Mouse (Mus musculus): Measurements from ENCODE around the gene Evi5l. TPM values are rescaled to one million over a fixed set of nuclear protein-coding genes. Genes with fewer than 3 reads are reported as not detected.
A peak's percentile ranks its signal among the peaks of the same experiment; 100 is the strongest.

Evi5l gene
- polyA plus RNA-seq (2016; fragmentation: Nextera tagmentation; extraction: Ambion mirVana) = 35.6 and 37.3 TPM in 2 replicates

DNA sequence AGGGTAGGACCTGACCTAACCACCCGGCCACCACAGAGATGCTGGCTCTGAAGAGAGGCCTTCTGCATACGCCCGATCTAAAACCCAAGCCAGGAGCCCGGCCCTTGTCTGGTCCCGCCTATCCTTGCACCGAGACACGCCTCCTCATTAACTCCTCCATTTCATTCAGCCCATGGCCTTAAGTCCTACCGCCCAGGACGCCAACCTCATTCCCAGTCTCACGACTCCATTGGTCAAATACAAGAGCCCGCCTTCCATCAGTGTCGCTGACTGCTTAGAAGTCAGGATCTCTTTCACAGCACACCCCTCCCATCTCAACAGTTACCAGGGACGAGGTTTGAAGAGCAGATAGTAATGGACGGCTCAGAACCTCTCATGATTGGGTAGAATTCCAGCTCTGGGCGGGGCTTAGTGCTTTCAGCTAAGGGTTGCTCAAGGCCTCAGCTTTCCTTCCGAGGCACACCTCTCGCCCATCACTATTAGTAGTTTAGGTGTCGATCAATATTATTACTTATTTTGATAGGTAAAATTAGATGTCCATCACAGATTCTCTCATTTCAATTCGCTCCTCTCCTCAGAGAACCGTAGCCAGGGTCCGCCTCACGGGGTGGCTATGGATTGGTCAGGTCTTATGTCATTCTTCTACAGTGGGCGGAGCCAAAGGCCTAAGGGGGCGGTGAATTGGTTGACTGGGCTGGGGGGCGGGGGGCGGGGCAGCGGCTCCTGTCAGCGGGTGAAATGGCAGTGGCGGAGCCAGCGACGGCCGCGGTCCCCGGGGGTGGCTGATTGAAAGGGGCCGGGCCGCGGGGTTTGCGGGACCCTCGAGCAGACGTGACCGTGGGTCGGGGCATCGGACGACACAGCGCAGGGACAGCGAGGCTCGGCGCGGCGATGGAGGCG, at the start of gene Evi5l:
TSS of gene Evi5l (plus strand) at position 716 of the 900 bp plus-strand sequence.
- 0 out of 2 replicates have a peak within 1 kb of the TSS, but pooled peaks have one; percentile 36 for H3K27ac ChIP-seq
- H3K4me1 ChIP-seq = peaks cover 4% of the 10 kb centered on the region
- ATAC-seq (ENCODE audit: insufficient number of reproducible peaks, insufficient read depth, low FRiP score, low TSS enrichment) = peak; percentile 99
- H3K4me2 ChIP-seq (replicated peaks) = peak within 1 kb of the TSS; percentile 82
- under 1% methylated on average over 51 of the region's 51 CpGs for WGBS
- peak within 1 kb of the TSS; percentile 78 for H3K9ac ChIP-seq
- H3K9me3 ChIP-seq = no peaks in the 10 kb centered on the region
- peak within 1 kb of the TSS; percentile 85 for H3K4me3 ChIP-seq
- no peaks in the 10 kb centered on the region for H3K27me3 ChIP-seq
- H3K36me3 ChIP-seq = no peaks in the 10 kb centered on the region

DNA sequence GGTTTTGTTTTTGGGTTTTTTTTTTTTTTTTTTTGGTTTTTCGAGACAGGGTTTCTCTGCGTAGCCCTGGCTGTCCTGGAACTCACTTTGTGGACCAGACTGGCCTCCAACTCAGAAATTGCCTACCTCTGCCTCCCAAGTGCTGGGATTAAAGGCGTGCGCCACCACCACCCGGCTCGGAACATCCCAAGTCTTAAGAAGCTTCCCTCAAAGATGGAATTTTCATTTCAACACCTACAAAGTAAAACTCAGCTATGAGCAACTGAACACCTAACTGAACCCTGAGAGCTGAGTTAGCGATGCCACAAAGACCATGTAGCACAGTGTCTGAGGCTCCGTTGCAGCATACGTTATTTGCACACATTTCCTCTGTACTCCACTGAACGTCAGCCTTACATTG, 32.6 kb upstream of the Evi5l start, which contains the start of gene Cd209g:
TSS of gene Cd209g (plus strand) at position 301 of the 400 bp plus-strand sequence.
- WGBS = 86% methylated on average over 10 of the region's 10 CpGs
- Histone ChIP-seq H3K4me3 (no peak within 1 kb of the TSS), H3K27ac (no peak within 1 kb of the TSS)

DNA sequence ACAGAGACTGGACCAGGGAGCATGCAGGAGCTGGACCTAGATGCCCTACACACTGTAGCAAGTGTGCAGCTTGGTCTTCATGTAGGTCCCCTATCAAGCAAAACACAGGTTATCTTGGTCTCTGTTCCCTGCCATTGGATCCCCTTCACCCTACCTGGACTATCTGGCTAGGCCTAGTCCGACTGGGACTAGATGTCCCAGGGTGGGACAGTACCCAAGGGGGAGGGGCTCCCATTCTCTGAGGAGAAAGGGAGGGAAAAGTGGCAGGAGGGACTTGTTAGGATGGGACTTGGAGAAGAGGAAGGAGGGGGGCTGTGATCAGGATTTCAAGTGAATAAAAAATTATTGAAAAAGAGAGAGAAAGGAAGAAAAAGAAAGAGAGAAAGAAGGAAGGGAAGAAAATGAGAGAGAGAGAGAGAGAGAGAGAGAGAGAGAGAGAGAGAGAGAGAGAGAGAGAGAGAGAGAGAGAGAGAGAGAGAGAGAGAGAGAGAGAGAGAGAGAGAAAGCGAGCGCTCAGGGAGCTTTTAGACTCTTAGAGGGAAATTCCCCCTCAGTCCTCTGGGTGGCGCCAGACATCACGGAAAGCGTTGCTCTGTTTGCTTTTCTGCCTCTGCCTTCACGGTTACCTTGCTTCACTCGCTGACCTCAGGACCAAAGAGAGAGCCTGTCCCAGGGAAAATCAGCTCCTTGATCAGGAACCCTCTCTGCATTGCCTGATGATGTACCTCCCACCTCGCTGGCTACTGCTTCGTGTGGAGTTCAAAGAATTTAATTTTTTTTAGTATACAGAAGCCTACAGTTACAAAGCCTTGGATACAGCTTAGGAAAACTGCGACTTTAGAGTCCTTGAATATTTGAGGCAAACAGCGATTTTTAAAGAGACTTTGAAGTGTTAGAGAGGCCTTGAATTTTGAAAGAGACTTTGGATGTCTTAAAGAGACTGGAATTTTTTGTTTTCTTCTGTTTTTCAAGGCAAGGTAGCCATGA, 26.4 kb upstream of the Evi5l start:
- no peaks in the 10 kb centered on the region for H3K4me1 ChIP-seq
- 0 out of 2 replicates have a peak overlapping the region, but pooled peaks have one; percentile 19 for H3K4me2 ChIP-seq (replicated peaks)

More for the DNA sequence above, 32.6 kb upstream of the Evi5l start, which contains the start of gene Cd209g:
- no peak for ATAC-seq (ENCODE audit: insufficient number of reproducible peaks, insufficient read depth, low FRiP score, low TSS enrichment)
- no peak within 1 kb of the TSS for H3K9ac ChIP-seq
- H3K4me1 ChIP-seq = no peaks in the 10 kb centered on the region
- no peak within 1 kb of the TSS for H3K4me2 ChIP-seq (replicated peaks)
- H3K9me3 ChIP-seq = no peaks in the 10 kb centered on the region
- no peaks in the 10 kb centered on the region for H3K36me3 ChIP-seq
- no peaks in the 10 kb centered on the region for H3K27me3 ChIP-seq

DNA sequence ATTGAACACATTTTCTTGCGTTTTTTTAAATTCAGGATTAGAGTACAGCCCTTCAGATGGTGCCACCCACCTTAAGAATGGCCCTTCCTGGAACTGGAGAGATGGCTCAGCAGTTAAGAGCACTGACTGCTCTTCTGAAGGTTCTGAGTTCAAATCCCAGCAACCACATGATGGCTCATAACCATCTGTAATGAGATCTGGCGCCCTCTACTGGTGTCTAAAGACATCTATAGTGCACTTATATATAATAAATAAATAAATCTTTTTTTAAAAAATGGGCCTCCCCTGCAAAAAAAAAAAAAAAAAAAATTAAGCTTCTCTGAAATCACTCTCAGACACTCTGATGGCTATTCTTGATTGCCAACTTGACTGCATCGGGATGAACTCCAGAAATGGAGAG, 24.6 kb upstream of the Evi5l start:
- 61% methylated on average over 3 of the region's 3 CpGs for WGBS
- no peak for ATAC-seq (ENCODE audit: insufficient number of reproducible peaks, insufficient read depth, low FRiP score, low TSS enrichment)
- Histone ChIP-seq H3K27ac (no peak overlapping the region), H3K9ac (no peak overlapping the region), H3K4me1 (no peaks in the 10 kb centered on the region), H3K36me3 (no peaks in the 10 kb centered on the region), H3K27me3 (no peaks in the 10 kb centered on the region), H3K4me3 (no peak overlapping the region), H3K4me2 (replicated peaks) (no peak overlapping the region), H3K9me3 (no peaks in the 10 kb centered on the region)

More for the DNA sequence above, 26.4 kb upstream of the Evi5l start:
- Histone ChIP-seq H3K9me3 (no peaks in the 10 kb centered on the region), H3K36me3 (no peaks in the 10 kb centered on the region), H3K4me3 (no peak overlapping the region), H3K27me3 (no peaks in the 10 kb centered on the region), H3K27ac (0 out of 2 replicates have a peak overlapping the region, but pooled peaks have one; percentile 6), H3K9ac (no peak overlapping the region)
- no peak for ATAC-seq (ENCODE audit: insufficient number of reproducible peaks, insufficient read depth, low FRiP score, low TSS enrichment)
- 19% methylated on average over 12 of the region's 12 CpGs for WGBS

DNA sequence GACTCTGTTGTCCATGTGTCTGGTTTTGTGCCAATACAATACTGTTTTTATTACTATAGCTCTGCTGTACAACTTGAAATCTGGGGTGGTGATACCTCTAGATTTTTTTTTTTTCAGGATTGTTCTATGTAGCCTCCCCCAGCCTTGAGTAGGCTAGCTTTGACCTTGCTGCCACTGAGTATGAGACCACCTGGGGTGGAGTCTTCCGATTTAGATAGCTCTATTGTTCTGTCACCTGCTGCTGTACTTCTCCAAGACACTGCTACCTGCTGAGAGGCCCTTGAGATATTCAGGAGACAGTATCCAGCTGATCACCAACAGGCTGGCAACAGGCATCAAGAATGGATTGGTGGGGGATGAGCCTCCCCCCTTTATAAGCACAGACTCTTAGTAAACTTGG, 19.1 kb upstream of the Evi5l start:
- Histone ChIP-seq H3K4me3 (no peak overlapping the region), H3K27ac (no peak overlapping the region), H3K4me2 (replicated peaks) (no peak overlapping the region), H3K27me3 (no peaks in the 10 kb centered on the region), H3K36me3 (no peaks in the 10 kb centered on the region), H3K4me1 (no peaks in the 10 kb centered on the region), H3K9ac (no peak overlapping the region), H3K9me3 (0 out of 2 replicates have a peak, but pooled peaks cover 7% of the 10 kb centered on the region)
- WGBS = 33% methylated on average over 1 of the region's 1 CpGs
- ATAC-seq (ENCODE audit: insufficient number of reproducible peaks, insufficient read depth, low FRiP score, low TSS enrichment) = no peak

DNA sequence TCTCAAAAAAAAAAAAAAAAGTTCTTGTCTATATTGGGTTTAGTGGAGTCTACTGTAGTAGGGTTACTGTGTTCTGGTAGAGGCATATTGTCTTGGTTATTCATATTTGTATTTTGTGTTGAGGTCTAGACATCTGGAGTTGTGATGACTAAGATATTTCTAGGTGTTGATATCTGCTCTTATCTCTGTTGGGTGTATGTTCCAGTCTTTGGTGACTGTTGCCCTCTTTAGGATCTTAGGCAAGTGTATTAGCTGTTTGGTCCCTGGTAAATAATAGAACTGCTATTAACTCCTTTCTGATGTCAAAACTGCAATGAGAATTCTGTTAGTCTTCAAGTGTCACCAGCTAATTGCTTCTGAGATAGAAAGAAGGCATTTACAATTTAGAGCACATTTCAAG, 11.5 kb upstream of the Evi5l start:
- 0 out of 2 replicates have a peak, but pooled peaks cover 4% of the 10 kb centered on the region for H3K9me3 ChIP-seq
- ATAC-seq (ENCODE audit: insufficient number of reproducible peaks, insufficient read depth, low FRiP score, low TSS enrichment) = no peak
- no peak overlapping the region for H3K4me2 ChIP-seq (replicated peaks)
- no peaks in the 10 kb centered on the region for H3K36me3 ChIP-seq
- no peak overlapping the region for H3K9ac ChIP-seq
- no peaks in the 10 kb centered on the region for H3K4me1 ChIP-seq
- H3K27ac ChIP-seq = no peak overlapping the region
- H3K4me3 ChIP-seq = no peak overlapping the region
- no peaks in the 10 kb centered on the region for H3K27me3 ChIP-seq

- no peaks in the 10 kb centered on the region for H3K27me3 ChIP-seq
- no peak overlapping the region for H3K4me3 ChIP-seq
- H3K4me1 ChIP-seq = peaks cover 4% of the 10 kb centered on the region
- WGBS = 59% methylated on average over 4 of the region's 4 CpGs
- no peak for ATAC-seq (ENCODE audit: insufficient number of reproducible peaks, insufficient read depth, low FRiP score, low TSS enrichment)
- H3K27ac ChIP-seq = no peak overlapping the region
- no peaks in the 10 kb centered on the region for H3K9me3 ChIP-seq
- H3K9ac ChIP-seq = no peak overlapping the region
- no peaks in the 10 kb centered on the region for H3K36me3 ChIP-seq
- H3K4me2 ChIP-seq (replicated peaks) = no peak overlapping the region
Measured at GRCm38 (mm10) chr8:4162786-4163185, 3.6 kb upstream of the Evi5l start.

GRCm38 (mm10) chr8:4165176-4165851, 1.1 kb upstream of the Evi5l start:
- WGBS = 7% methylated on average over 13 of the region's 13 CpGs

DNA sequence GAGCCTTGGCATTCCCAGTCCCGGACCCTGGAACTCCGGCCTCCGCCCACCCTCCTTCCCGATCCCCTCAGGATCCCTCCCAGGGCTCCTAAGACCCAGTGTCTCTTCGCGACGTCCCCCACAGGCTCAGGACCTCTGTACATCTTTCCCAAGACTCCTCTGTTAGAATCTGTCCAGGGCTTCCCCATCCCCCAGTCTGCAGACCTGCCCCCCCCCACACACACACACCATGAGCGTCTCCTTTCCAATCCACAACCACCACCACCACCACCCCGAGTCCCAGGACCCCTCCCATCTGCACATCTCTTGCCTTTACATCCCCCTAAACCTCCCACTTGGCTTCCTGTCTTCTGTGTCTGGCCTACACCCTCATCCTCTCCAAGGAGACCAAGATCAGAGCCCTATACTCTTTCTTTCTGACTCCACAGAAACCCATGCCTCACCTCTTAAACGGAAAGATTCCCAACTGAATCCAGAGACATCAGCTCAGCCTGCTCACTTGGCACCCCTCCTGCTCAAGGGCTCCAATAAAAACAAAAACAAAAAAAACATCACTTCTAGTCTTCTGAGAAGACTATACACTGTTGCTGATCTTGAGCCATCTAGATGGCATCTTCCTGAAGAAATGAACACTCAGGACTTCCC, 636 bp downstream of the Evi5l start:
- H3K27ac ChIP-seq = no peak overlapping the region
- H3K4me1 ChIP-seq = peaks cover 4% of the 10 kb centered on the region
- H3K27me3 ChIP-seq = no peaks in the 10 kb centered on the region
- peak overlapping the region; percentile 85 for H3K4me3 ChIP-seq
- no peak for ATAC-seq (ENCODE audit: insufficient number of reproducible peaks, insufficient read depth, low FRiP score, low TSS enrichment)
- H3K9me3 ChIP-seq = no peaks in the 10 kb centered on the region
- H3K9ac ChIP-seq = peak overlapping the region; percentile 78
- H3K4me2 ChIP-seq (replicated peaks) = peak overlapping the region; percentile 82
- WGBS = 16% methylated on average over 10 of the region's 10 CpGs
- no peaks in the 10 kb centered on the region for H3K36me3 ChIP-seq

More at GRCm38 (mm10) chr8:4165176-4165851, 1.1 kb upstream of the Evi5l start:
- Histone ChIP-seq H3K9me3 (no peaks in the 10 kb centered on the region), H3K36me3 (no peaks in the 10 kb centered on the region), H3K9ac (peak overlapping the region; percentile 58), H3K27ac (no peak overlapping the region), H3K4me3 (peak overlapping the region; percentile 85), H3K4me1 (peaks cover 4% of the 10 kb centered on the region), H3K27me3 (no peaks in the 10 kb centered on the region), H3K4me2 (replicated peaks) (peak overlapping the region; percentile 50)
- ATAC-seq (ENCODE audit: insufficient number of reproducible peaks, insufficient read depth, low FRiP score, low TSS enrichment) = no peak

DNA sequence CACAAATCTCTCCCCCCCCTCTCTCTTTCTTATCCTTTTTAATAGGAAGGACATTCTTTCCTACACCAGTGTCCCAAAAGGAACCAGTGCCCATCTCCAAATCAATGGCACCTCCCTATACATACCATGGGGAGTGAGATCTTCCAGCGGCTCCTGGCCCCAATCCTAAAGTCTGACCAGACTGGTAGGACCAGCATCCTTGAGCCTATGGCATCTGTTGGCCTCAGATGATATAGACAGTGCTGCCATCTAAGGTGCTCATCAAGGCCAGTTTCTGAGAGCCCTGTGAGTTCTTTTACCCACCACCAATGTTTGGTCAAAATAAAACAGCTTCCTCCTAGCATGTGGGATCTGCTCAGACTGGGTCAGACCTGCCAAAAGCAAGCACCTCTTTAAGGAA, 1.6 kb downstream of the Evi5l start:
- H3K27ac ChIP-seq = no peak overlapping the region
- no peak overlapping the region for H3K4me2 ChIP-seq (replicated peaks)
- H3K36me3 ChIP-seq = no peaks in the 10 kb centered on the region
- no peaks in the 10 kb centered on the region for H3K9me3 ChIP-seq
- no peak for ATAC-seq (ENCODE audit: insufficient number of reproducible peaks, insufficient read depth, low FRiP score, low TSS enrichment)
- H3K4me3 ChIP-seq = no peak overlapping the region
- H3K4me1 ChIP-seq = peaks cover 4% of the 10 kb centered on the region
- no peak overlapping the region for H3K9ac ChIP-seq
- 82% methylated on average over 1 of the region's 1 CpGs for WGBS
- no peaks in the 10 kb centered on the region for H3K27me3 ChIP-seq

Measured in embryonic facial prominence, embryonic 12.5 days (tissue).